ENCODE assay signal across 19 mouse cellular contexts in the genomic region with DNA sequence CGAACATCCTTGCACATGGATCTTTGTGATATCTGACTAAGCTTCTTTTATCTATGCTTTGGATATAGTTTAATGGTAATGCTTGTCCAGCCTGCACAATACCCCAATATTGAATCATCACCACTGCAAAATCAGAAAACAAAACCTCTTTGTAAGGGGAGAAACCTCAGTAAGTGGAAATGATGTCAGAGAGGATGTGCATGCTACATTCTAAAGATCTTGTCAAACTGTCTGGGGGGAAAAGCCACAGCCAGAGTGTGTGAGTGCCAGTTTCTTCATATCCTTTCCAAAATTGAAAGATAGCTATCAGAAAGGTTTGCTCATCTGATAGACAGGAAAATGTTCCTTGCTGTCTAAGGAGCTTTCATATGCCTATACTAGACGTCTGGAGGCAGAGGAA. TPM values are rescaled to one million over a fixed set of nuclear protein-coding genes. Genes with fewer than 3 reads are reported as not detected.
DNase-seq lines count a peak whose midpoint lies in the region; ATAC-seq lines count a peak whose summit lies in the region.
"Had no signal": no experiment of that assay in that cellular context is flagged by ENCODE, and none has a peak within 500 bp of the region (broad histone marks: within the 10 kb centered on the region; RNA-seq: fewer than 3 reads in every experiment).

No protein-coding gene starts in this region.

- DNase-seq in 416B (ENCODE audit: low read depth) = peak; percentile 75
- DNase-seq in kidney, postnatal 14 days = no peak
- DNase-seq in heart, adult 18-20 months = no peak
- DNase-seq in kidney, adult 9 months = no peak
- DNase-seq: adrenal gland, adult 2 months; adrenal gland, postnatal 36 days; B cell, adult 2 months; cerebellum, adult 2 months; cerebellum, postnatal 10 days; forebrain, postnatal 0 days; gastrocnemius, postnatal 14 days; heart, postnatal 36 days; kidney, adult 2 months had no signal

- peak; percentile 65 for ATAC-seq in CD4-positive, CD25-positive, alpha-beta regulatory T cell, adult 4 months
- ATAC-seq in activated CD4-positive, CD25-positive, alpha-beta regulatory T cell, adult 4 months = peak; percentile 73
- ATAC-seq in megakaryocyte progenitor cell, adult 5-6 weeks (replicated peaks; ENCODE audit: poor library complexity) = 0 out of 2 replicates have a peak, but pooled peaks have one; percentile 26
- ATAC-seq in megakaryocyte-erythroid progenitor cell, adult 5-6 weeks (replicated peaks; ENCODE audit: low FRiP score, low TSS enrichment, poor library complexity, severe bottlenecking) = no peak
- ATAC-seq: forebrain, embryonic 13.5 days; forebrain, postnatal 0 days; intestine, embryonic 16.5 days had no signal

RNA-seq across cellular contexts. Expression of a gene that starts 8.3 kb away (rescaled TPM):
- polyA plus RNA-seq in CD4-positive, CD25-positive, alpha-beta regulatory T cell, adult 4 months (2017; shearing (Covaris generic)) = 10 to 100 TPM; 36.7 to 38.0 TPM
- polyA plus RNA-seq in activated CD4-positive, CD25-positive, alpha-beta regulatory T cell, adult 4 months (2017; shearing (Covaris generic)) = 10 to 100 TPM; 47.6 to 51.4 TPM
- total RNA-seq in megakaryocyte progenitor cell, adult 5-6 weeks (2015) = 34.5 TPM in 2 replicates
- total RNA-seq in megakaryocyte progenitor cell, adult 5-6 weeks (2017) = 27.2 and 29.8 TPM in 2 replicates
- total RNA-seq in heart, adult 18-20 months (2021) = 1 to 10 TPM; 8.8 to 9.5 TPM
- 30.9 and 32.4 TPM in 2 replicates for total RNA-seq in megakaryocyte-erythroid progenitor cell, adult 5-6 weeks (2014; fragmentation: Nextera tagmentation)
- 34.2 and 43.7 TPM in 2 replicates for total RNA-seq in megakaryocyte-erythroid progenitor cell, adult 5-6 weeks (2017)
